Mouse (Mus musculus): ENCODE data around the gene Rbbp9. TPM values are rescaled to one million over a fixed set of nuclear protein-coding genes. Genes with fewer than 3 reads are reported as not detected.

Gene Rbbp9
- polyA plus RNA-seq (2012; rRNA removed) = 16.7 and 22.1 TPM in 2 replicates

GRCm38 (mm10) chr2:144550529-144550928, at the start of gene Rbbp9:
Rbbp9 (minus strand) TSS chr2:144550869.

GRCm38 (mm10) chr2:144599831-144600687, 49.4 kb upstream of the Rbbp9 start, which contains the start of gene Dtd1:
Dtd1 (plus strand) TSS chr2:144599897.

GRCm38 (mm10) chr2:144593951-144594651, 43.4 kb upstream of the Rbbp9 start, which contains the start of gene Smim26:
Smim26 (plus strand) TSS chr2:144594054.

GRCm38 (mm10) chr2:144555820-144556552, 5.3 kb upstream of the Rbbp9 start, which contains the start of gene Sec23b:
Sec23b (plus strand) TSS chr2:144556229.

GRCm38 (mm10) chr2:144526981-144527820, 23.5 kb downstream of the Rbbp9 start, which contains the start of the genes Dzank1 and Polr3f:
Dzank1 (minus strand) TSS chr2:144527414.
Polr3f (plus strand) TSS chr2:144527718.

Other genes with a start within 250 kb of the Rbbp9 start
- 2.2 and 4.3 TPM in 2 replicates for gene Ovol2, start 218.7 kb downstream of the Rbbp9 start, polyA plus RNA-seq (2012; rRNA removed)
- gene Kat14, start 181.9 kb downstream of the Rbbp9 start, polyA plus RNA-seq (2012; rRNA removed) = 29.9 and 33.3 TPM in 2 replicates
- not detected in 2 replicates for gene Pet117, start 181.9 kb downstream of the Rbbp9 start, polyA plus RNA-seq (2012; rRNA removed)
- 1.7 and 1.8 TPM in 2 replicates for gene Dzank1, start 23.5 kb downstream of the Rbbp9 start, polyA plus RNA-seq (2012; rRNA removed)
- gene Polr3f, start 23.2 kb downstream of the Rbbp9 start, polyA plus RNA-seq (2012; rRNA removed) = 5.3 and 6.8 TPM in 2 replicates
- 58.1 and 67.9 TPM in 2 replicates for gene Sec23b, start 5.4 kb upstream of the Rbbp9 start, polyA plus RNA-seq (2012; rRNA removed)
- gene Smim26, start 43.2 kb upstream of the Rbbp9 start, polyA plus RNA-seq (2012; rRNA removed) = 1.8 and 2.9 TPM in 2 replicates
- gene Dtd1, start 49.0 kb upstream of the Rbbp9 start, polyA plus RNA-seq (2012; rRNA removed) = 12.9 and 13.9 TPM in 2 replicates

Data from ovary, adult 2 months (tissue).